Mouse (Mus musculus): ENCODE measurements around the gene Slc4a10. TPM values are rescaled to one million over a fixed set of nuclear protein-coding genes. Genes with fewer than 3 reads are reported as not detected.

Slc4a10 gene
- total RNA-seq, 1 experiment from 2014 or later: not detected

GRCm38 (mm10) chr2:62370048-62370447, 323.8 kb downstream of the Slc4a10 start:
- ATAC-seq (replicated peaks in 1 of 2; ENCODE audit: insufficient read depth in 1 of 2, low FRiP score in 2 of 2, low TSS enrichment in 1 of 2, low read depth in 1 of 2, poor library complexity in 2 of 2, severe bottlenecking in 2 of 2): no peak

GRCm38 (mm10) chr2:62373692-62374091, 327.4 kb downstream of the Slc4a10 start:
- no peak for ATAC-seq (replicated peaks in 1 of 2; ENCODE audit: insufficient read depth in 1 of 2, low FRiP score in 2 of 2, low TSS enrichment in 1 of 2, low read depth in 1 of 2, poor library complexity in 2 of 2, severe bottlenecking in 2 of 2)

Other genes starting within 250 kb of the Slc4a10 start
- gene Tbr1, start 243.5 kb upstream of the Slc4a10 start, total RNA-seq (2017): 0.69 and 1.1 TPM in 2 replicates